Mouse (Mus musculus): ENCODE measurements at regions not wholly inside any gene's neighbourhood (a gene's known extent, or its start where the extent isn't known, plus 50 kb on each side); places are given as distances from the start of the nearest gene placed in this dataset.

DNA sequence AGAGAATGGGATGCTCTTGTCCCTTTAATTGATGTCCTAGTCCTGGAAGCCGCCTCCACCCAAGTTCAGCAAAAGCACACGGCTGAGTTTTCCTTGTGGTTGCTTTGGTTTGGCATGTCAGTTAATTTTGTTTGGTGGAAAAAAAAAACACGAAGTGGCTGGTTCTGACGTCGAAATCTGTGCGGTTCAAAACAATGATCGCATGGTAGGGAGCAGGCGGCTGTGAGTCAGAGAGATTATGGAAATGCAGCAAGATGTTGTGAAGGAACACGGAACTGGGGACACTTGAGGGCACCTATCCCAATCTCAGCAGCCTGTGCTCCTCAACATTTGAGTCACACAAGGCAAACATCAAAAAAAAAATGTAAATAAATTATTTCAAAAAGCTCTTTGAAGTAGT, 266.1 kb downstream of the Gm826 start:
- no peak for DNase-seq (ENCODE audit: low spot score in 2 of 2)

DNA sequence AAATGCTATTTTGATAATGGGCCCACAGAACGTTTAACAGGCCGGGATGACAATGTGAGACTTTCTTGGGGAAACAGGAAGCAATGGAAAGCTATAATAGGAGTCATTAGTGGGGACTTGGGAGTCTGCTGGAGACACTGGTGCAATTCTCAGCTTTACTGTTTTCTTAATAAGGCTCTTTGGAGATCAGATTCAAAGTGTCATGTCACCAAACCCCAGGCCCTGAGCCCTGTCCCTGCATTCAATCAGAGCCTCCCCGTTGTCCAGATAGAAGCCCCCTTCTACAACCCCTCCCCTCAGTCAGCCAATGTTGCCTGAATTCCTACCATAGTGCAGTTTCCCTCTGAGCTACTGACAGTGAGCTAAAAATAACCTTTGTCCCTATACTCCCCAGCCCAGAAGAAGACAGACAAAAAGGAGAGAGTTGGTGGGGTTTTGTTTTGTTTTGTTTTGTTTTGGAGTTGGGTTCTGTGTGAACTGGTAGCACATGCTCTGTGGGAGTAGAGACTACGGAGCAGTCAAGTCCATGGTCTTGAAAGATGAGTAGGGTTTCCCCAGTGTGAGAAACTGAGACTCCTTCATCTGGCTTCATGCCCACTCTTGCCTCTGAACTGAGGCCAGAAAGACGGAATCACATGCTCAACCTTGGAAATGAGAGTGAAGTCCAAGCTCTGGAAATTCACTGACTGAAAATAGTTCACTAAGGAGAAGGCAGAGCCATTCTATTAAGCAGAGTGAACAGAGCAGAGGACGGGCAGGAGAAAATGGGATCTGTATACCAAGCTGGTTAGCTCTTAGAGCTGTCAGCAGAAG, 267.3 kb downstream of the Gm826 start:
- peak; percentile 76 to 85 for DNase-seq (ENCODE audit: low spot score in 2 of 2)

DNA sequence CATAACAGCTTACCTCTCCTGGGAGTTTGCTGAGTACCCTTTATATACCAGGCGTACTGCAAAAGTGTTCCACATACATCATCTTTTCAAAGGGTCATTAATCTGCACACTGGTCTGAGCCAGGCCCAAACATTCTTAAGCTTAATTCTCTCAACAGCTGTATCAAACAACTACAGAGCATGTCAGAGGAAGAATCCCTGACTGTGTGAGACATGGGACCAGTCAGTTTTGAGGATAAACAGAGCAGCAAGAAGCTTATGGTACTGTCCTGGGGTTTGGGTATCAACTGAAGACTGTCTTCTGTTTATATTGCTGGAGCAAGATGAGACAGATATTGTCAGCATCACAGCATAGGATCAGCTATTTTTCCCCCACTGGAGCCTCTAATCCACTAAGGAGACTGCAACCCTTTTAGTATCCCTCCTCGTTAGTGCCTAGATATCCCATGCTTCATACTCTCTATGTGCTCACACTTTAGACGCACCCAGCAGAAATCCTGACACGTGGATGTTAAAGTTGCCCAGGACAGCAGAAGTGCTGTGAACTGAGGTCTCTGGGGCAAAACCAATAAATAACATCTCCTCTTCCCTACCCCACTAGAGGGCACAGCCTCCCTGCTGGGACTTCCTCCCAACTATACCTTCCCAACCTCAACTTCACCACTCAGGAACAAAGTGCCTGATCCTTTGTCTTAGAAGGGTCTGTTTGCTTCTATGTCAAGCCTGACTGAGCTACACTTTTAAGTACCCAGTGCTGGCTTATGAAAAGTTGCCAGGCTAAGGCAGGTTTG, 271.6 kb downstream of the Gm826 start:
- DNase-seq (ENCODE audit: low spot score in 2 of 2) = no peak

DNA sequence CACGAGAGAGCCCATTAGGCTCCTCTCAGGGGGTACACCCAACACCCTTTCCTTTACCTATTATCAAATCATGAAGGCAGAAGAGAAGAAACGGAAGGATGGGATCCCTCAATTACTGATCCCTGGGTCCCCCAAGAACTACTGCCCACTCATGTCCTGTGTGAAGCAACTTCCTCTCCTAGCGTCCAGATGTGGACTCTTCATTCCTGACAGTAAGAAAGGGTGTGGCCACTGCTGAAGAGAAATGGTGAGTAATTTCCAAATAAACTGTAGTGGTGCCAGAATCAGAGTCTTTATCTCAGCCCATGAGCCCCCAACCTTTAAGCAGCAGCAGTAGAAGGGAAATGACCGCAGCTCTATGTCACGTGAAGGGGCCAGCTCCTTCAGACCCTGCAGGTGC, 273.9 kb downstream of the Gm826 start:
- DNase-seq (ENCODE audit: low spot score in 2 of 2) = no peak

DNA sequence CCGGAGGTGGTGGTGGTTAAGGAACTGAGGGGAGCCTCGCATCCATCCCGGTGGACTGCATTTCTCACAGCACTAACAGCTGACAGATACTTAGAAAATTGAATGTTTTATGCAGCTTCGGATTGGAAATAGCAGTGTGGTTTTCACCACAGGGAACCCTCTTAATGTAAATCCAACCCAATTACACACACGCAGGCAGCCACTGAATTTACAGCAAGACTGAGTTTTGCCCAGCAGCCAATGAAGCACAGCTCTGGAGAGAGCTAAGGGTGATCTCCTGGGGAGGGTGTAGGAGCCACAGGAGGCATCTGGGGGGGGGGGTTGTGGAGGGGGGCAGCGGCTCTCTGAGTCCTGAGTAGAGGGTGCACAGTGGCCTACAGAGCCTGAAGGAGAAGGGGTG, 276.8 kb downstream of the Gm826 start:
- no peak for DNase-seq (ENCODE audit: low spot score in 2 of 2)

DNA sequence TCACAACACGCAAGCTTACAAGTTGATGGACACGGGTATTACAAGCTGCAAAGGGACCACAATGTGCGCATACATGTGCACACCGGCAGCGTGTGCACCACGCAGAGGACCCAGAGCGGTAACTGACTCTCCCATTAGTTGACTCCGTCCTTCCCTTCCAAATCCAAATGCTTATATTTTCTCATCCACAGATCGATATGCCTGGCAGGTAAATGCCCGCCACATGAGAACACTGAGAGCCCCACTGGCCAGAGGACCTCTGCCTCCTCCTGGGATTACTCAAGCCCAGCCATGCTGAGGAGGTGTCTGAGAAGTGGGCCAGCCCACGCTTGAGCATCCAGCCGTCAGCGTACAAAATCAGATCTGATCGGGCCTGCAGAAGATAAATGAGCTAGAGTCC, 279.6 kb downstream of the Gm826 start:
- no peak for DNase-seq (ENCODE audit: low spot score in 2 of 2)

DNA sequence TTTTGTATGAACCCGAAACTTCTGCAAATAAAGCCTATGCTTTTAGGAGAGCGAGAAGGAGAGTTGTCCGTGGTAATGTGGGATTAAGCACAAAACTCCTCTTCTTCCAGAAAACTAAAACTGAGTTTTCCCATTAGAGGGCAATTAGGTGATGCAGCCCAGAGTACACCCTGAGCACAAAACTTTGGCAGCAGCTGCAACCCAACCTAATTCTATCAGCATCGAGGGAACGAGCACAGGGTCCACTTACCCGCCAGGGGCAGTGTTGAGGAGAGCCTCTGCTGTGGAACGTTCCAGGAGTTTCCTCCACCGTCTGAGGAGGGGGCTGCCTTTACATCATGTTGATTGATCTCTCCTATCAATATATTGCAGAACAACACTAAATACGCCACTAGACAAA, 285.7 kb downstream of the Gm826 start:
- DNase-seq (ENCODE audit: low spot score in 2 of 2) = no peak

DNA sequence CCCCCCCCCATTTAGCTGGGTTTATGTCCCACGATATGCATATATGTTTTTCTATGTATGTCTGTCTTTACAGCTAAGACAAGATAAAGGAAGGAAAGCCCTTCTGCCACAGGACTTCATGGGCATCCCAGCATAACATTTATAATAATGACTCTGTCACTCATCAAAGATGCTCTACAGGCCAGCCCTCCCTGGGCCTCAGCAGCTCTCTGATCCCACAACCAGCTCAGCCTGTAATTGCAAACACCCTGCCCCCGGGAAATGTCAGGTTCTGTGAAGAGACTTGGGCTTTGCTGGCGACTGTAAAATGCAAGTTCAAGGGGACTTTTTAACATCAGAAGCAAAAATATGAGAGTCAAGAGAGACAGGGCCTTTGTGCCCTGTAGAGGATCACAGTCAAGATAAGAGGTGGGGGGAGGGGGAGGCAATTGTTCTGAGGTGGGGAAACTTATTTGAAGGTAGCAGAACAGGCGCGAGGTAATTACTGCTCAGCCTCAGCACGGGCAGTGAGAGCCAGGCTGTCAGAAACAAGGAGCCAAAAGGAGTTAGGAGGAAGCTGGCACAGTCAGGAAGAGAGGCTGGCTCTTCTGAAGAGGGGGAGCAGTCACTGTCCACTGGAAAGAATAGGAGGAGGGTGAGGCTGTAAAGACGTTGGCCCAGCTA, 286.9 kb downstream of the Gm826 start:
- no peak for DNase-seq (ENCODE audit: low spot score in 2 of 2)

DNA sequence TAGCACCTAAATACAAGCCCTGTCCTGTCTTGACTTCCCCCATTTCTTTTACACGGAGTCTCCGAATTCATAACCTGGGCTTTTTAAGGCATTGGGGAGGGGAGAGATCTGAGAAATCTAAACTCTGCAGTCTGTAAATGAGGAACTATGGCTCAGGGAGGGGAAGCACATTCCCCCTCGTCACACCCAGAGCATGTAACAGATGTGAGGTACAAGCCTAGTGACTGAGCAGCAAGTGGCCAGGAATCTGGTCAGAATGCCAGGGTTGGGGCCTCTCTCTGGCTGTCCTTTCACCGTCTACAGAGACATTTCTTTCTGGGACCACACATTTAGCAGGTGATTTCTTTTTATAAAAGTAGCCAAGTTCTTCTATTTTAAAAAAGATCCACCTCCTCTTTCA, 289.4 kb downstream of the Gm826 start:
- DNase-seq (ENCODE audit: low spot score in 2 of 2) = no peak

DNA sequence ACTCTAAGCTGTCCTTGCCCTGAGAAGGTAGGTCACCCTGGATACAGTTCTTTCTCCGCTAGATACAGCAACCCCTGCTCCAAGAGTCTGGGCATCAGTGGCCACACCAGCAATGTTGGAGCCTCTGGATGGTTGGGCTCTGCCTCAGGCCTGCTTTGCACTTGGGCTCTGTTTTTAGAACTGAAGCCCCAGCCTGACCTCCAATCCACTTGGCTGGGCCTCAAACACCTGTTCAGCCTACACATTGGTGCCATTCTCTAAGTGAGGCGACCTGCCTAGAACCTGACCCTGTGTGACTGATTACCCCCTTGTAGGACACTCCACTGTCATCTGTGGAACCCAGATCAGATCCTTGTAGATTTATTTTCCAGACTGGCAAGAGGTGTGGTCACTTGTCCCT, 289.8 kb downstream of the Gm826 start:
- peak; percentile 57 to 83 for DNase-seq (ENCODE audit: low spot score in 2 of 2)

DNA sequence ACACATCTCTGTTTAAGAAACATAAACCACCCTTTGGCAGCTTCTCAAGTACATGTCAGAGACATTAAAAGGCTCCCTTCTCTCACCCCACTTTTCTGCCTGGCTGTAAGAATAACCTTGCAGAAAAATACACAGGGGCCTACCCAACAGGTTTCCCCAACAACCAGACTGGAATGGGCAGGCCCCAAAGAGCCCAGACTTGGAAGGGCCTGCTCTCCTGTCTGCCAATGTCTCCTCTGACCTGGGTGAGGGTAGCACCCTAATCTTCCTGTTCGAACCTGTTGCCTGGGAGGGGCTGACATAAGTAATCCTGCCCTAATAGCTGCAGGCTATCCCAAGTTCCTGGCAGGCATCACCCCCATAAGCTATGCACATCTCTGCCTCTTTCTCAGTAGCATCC, 304.5 kb downstream of the Gm826 start:
- no peak for DNase-seq (ENCODE audit: low spot score in 2 of 2)

DNA sequence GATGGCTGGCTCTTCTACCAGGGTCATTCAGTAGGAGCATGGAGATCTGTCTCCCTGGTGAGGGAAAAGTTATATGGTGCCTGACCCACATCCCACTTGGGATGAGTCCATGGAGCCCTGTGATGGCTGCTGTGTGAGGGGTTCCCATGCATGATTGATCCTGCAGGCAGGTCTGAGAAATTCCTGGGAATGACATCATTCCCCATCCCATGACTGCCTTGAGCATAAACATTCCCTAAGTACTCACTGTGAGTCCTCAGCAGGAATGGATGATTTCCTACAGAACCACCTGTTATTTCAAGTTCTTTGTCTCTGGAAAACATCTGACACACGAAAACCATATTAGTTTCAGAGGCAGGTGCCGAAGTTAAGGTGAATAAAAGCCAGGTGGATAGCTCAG, 305.5 kb downstream of the Gm826 start:
- no peak for DNase-seq (ENCODE audit: low spot score in 2 of 2)

DNA sequence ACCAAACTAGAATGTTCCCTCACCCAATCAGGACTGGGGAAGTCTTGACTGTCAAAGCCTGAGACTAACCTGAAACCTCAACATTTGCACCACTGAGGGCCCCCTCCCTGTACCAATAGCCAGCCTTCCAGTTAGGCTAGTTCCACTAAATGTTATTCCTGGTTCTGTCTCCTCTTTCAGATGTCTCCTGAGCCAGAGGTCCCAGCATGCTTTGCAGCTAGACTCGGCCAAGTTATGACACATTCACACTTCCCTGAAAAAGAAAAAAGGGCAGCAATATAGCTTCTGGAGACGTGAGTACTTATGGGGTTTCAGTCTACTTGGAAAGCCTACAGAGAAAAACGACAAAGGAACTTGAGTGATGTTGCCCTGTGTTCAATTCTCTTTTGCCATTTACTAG, 308.1 kb downstream of the Gm826 start:
- peak in 1 of 2 experiments; percentile 38 for DNase-seq (ENCODE audit: low spot score in 2 of 2)

DNA sequence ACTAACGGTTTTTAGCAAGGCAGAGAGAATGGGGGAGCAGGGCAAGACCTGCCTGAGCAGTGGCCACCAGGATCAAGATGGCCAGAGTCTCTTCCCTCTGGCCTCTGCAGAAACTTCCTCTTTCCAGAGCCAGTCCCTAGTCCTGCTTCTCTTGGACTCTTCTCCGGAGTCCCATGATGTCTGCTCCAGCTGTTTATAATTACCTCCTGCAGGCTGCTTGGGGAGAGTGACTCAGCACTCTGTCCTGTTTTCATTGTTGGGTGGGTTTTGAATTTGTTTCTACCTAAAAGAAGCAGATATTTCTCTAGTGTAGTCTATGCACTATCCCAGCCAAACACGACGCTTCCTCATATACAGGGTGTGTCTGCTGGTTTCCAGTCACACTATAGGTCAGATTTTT, 312.4 kb downstream of the Gm826 start:
- peak in 1 of 2 experiments; percentile 36 for DNase-seq (ENCODE audit: low spot score in 2 of 2)

DNA sequence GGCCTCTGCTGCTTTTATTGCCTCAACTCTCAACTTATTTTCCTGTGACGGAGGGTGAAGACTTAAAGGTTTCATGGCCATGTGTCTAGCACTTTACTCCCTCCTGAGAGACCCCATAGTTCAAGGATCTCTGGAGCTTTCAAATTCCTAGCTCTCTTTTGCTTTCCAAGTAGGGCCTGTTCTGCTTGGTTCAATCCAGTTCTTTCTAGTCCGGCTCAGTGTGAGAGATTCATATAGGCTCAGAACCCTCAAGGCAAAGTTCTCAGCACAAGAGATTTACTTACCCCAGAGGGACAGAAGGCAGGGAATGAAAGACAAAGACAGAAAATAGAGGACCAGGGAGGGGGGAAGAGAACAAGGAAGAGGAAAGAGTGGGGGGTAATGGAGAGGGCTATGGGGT, 313.1 kb downstream of the Gm826 start:
- DNase-seq (ENCODE audit: low spot score in 2 of 2) = no peak

DNA sequence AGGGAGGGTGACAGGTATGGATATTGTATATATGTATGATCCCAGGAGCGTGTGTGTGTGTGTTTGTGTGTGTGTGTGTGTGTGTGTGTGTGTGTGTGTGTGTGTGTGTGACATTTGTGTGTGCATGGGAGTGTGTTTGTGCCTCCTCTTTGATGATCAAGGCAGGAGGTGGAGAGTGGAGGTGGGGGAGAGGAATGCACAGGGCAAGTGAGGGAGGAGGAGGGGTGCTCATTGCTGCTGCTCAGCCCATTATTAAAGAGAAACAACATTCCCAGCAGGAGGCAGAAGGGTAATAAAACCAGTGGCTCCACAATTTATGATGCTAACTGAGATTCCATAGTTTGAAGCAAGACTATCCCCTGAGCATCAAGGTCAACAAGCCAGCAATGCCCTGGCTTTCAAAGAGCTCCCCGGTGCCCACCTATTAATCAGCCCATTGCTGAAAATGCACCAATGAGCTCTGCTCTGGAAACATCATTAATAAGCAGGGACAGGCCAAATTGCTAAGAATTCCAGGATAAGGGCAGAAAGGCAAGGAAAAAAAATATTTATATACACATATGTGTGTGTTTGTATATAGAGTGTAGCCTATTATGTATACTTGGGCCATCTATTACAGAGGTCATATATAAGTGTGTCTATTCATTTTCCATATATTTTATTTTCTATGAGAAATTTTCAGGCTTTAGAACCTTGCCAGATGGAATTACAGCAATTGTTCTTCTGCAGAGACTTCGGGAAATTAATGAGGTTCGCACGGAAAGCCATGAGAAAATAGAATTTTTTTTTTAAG, 316.7 kb downstream of the Gm826 start:
- no peak for DNase-seq (ENCODE audit: low spot score in 2 of 2)

DNA sequence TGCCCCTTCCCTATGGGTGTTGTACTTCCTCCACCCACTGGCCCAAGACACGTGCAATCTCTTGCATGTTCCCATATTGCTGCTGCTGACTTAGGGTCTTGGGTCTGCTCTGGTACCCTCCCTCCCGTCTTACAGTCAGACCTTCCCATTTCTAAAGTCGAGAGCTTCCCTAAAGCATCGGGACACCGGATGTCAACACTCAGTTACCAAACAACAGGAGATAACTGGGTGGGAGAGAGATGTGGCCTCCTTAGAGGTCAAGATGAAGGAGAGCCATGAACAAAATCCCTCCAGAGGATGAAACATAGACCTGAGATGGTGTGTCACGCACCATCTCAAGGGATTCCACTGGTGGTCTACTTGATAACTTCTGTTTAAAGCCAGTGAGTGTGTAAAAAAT, 322.5 kb downstream of the Gm826 start:
- DNase-seq (ENCODE audit: low spot score in 2 of 2) = no peak

DNA sequence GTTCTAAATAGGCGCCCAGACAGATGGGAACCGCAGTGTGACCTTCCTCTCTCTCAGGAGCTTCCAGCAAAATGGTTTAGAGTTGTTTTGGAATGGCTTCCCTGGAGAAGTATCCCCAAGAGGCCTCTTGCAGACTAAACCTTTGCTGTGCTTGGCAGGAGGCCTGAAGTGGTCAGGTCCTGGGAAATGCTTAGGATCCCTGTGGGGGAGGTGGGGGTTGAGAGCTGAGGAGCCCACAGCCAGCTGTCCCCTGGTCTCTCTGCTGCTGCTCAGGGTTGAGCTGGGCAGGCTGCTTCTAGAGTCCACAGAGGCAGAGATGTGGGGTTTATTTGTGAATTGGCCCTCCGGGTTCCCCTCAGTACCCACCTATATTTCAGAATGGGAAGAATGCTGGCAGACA, 331.3 kb downstream of the Gm826 start:
- no peak for DNase-seq (ENCODE audit: low spot score in 2 of 2)

DNA sequence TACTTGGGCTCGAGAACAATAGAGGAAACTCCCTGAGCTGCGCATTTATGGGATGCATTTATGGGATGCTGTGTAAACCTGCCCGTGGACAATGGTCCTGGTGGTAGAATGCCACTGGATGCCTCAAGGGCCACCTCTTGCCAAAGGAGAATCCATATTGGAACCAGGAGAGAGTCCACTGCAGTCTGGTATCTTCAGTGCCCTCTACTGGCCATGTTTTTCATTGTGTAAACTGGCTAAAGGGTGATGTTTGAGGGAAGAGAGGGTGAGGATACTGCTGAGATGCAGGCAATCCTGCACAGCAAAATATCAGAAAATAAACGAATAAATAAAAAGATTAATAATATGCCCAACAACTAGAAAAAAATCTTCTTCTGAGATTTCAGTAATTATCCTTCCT, 333.5 kb downstream of the Gm826 start:
- no peak for DNase-seq (ENCODE audit: low spot score in 2 of 2)

DNA sequence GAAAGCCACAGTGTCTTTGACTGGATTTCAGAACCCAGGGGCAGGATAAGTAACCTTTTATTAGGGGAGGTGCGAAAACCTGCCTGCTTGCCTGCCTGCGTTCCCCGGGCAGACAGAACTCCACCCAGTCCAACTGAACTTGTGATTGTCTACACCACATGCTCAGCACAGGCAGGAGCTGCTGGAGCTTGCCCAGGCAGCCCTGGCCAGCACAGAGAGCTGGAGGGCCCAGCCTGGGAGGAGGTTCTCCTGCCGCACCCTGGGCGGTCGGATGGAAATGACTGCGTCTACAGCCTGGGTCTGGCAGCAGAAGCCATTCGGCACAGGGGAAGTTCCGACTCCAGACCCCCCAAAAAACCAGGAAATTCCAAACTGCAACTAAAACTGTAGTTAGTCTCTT, 336.6 kb downstream of the Gm826 start:
- peak in 1 of 2 experiments; percentile 34 for DNase-seq (ENCODE audit: low spot score in 2 of 2)

DNA sequence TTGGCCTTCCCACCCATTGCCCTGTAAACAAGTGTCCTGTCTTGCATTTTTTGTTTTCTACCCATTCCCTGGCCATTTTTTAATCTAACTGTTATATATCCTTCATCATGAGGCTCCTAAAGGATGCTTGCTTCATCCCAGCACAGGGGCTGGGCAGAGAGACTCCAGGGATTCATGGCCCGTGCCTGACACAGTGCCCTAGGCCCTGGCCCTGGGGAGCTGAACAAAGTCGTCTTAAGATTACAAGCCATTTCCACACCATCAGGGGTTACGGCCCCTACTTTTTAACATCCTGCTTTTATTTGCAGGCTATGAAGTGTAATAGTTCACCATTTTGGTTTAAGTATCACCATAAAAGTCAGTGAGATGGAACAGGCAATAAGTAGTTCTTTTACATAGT, 339.5 kb downstream of the Gm826 start:
- DNase-seq (ENCODE audit: low spot score in 2 of 2) = no peak

DNA sequence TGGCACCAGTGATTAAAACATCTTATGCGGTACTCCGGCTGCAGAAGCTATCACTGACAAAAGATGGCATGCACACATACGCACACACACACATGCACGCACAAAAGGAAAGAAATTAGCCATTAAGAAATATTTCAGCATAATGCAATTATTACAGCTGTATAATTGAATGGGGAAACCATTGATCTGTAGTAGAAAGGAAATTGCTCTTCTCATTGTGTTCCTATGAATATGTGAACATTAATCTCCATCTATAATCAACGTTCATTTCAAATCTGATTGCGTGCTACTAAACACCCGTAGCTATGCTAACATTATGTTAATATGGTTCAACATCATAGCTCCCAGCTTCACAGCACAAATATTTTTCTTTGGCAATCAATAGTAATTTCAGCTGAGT, 347.2 kb downstream of the Gm826 start:
- DNase-seq (ENCODE audit: low spot score in 2 of 2) = no peak

Data from gastrocnemius, adult 8-10 months (tissue).